Mouse (Mus musculus): ENCODE measurements around the gene Birc3. TPM values are rescaled to one million over a fixed set of nuclear protein-coding genes. Genes with fewer than 3 reads are reported as not detected.
A peak's percentile ranks its signal among the peaks of the same experiment; 100 is the strongest.

Gene Birc3
- polyA plus RNA-seq, 1 experiment from 2014 or later = 1.4 TPM

DNA sequence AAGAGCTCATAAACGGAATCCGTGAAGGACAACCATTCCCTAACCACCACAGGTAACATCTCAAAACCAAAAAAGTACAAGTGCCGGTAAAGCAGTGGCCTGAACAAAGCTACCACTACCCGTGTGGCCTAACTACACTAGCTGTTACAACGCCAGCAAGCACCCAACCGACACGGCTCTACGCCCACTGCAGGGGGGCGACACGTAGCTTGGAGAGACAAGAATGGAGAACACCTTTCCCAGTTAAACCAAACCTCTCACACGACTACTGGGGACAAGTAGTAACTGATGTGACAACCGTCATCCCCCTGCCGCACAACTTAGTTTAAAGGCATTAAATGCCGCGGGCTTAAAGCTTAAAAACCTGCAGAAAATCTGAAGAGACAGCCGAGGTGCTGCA is 36.7 kb downstream of the Birc3 start:
- under 1% methylated on average over 16 of the region's 16 CpGs for WGBS
- Histone ChIP-seq H3K9ac (replicated peaks) (peak overlapping the region; percentile 82), H3K4me3 (replicated peaks) (peak overlapping the region; percentile 70), H3K27ac (peak overlapping the region; percentile 98), H3K36me3 (peaks cover 13% of the 10 kb centered on the region), H3K4me1 (replicated peaks) (peaks cover 42% of the 10 kb centered on the region), H3K9me3 (no peaks in the 10 kb centered on the region), H3K27me3 (no peaks in the 10 kb centered on the region), H3K4me2 (replicated peaks) (peak overlapping the region; percentile 62)
- peak; percentile 24 for ATAC-seq

DNA sequence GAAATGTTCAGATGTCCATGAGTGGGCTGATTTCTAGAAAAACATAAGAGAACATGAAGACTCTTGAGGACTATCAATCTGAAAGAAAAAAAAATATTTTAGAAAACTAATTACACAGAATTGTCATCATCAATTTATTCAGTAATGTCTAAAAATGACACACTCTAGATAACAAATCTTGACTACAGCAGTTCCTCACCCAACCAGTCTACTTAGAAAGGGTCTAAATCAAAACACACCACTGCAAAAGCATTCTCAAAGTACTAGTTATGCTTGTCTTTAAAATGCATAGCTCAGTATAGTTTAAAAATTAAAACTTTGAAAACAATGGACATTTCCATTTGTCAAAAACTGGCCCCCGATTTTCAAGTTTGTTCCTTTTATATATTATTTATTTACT is 37.7 kb downstream of the Birc3 start:
- H3K4me3 ChIP-seq (replicated peaks) = no peak overlapping the region
- H3K27ac ChIP-seq = no peak overlapping the region
- no peak overlapping the region for H3K4me2 ChIP-seq (replicated peaks)
- no peak for ATAC-seq
- no peaks in the 10 kb centered on the region for H3K27me3 ChIP-seq
- no peaks in the 10 kb centered on the region for H3K9me3 ChIP-seq
- peaks cover 13% of the 10 kb centered on the region for H3K36me3 ChIP-seq
- WGBS = 96% methylated on average over 1 of the region's 1 CpGs
- H3K9ac ChIP-seq (replicated peaks) = no peak overlapping the region
- peaks cover 50% of the 10 kb centered on the region for H3K4me1 ChIP-seq (replicated peaks)

DNA sequence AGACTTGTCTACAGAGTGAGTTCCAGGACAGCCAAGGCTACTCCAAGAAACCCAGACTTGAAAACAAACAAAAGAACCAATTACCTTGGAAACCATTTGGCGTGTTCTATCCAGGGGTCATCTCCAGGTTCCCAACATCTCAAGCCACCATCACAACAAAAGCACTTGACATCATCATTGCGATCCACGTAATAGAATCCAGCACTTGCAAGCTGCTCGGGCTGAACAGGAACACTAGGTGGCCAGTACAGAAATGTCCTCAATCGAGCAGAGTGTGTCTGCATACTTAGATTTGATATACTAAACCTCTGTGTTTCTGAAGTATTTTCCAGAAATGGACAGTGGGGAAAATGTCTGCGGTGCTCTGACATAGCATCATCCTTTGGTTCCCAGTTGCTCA is 39.6 kb downstream of the Birc3 start:
- Histone ChIP-seq H3K4me3 (replicated peaks) (0 out of 2 replicates have a peak overlapping the region, but pooled peaks have one; percentile 1), H3K4me2 (replicated peaks) (peak overlapping the region; percentile 32), H3K27me3 (no peaks in the 10 kb centered on the region), H3K4me1 (replicated peaks) (peaks cover 60% of the 10 kb centered on the region), H3K27ac (0 out of 2 replicates have a peak overlapping the region, but pooled peaks have one; percentile 2), H3K9ac (replicated peaks) (0 out of 2 replicates have a peak overlapping the region, but pooled peaks have one; percentile 28), H3K9me3 (no peaks in the 10 kb centered on the region), H3K36me3 (peaks cover 13% of the 10 kb centered on the region)
- WGBS = 92% methylated on average over 6 of the region's 6 CpGs
- no peak for ATAC-seq

DNA sequence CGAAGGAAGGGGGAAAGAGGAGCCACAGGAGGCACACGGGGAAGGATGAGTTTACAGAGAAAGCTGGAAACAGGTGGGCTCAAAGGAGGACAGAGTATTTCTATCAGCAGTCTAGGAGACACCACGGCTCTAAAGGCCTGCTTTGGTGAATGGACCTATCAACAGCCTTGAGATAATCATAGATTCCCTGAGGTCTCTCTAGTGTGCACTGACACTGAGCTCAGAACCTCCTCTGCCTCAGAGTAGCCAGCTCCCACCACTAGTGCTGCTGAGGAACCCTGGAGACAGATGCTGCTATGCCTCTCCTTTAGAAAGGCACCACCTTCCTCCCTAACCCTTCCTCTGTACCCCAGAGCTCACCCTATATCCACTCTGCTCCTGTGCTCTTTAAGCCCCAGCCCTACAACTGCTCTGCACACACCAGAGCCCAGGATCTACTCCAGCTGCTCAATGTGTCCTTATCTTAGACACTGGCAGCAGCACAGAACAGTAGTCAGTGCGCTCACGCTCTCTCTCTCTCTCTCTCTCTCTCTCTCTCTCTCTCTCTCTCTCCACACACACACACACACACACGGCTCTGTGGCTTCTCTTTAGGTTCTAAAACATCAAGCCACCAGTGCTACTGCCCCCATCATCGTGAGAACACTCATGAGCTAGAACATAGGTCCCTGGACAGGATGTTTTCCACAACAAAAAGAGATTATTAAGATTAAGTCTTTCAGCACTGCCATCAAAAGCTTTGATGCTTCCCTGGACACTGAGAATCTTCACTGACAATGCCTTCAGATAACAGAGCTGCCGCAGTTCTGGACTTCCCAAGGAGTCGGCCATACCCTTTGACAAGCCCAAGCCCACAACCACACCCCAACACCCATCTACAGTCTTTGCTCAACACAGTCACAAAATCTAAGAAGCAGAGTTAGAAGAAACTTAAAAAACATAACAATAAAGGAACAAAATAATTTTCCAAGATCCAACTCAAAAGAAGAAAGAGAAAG is 43.2 kb downstream of the Birc3 start:
- no peaks in the 10 kb centered on the region for H3K27me3 ChIP-seq
- no peak overlapping the region; the same call in 1 of the 2 replicates for H3K4me3 ChIP-seq (replicated peaks)
- WGBS = 80% methylated on average over 9 of the region's 9 CpGs
- no peak overlapping the region for H3K9ac ChIP-seq (replicated peaks)
- H3K36me3 ChIP-seq = peaks cover 23% of the 10 kb centered on the region
- ATAC-seq = peak; percentile 53; the same call in 1 of the 2 replicates
- H3K4me2 ChIP-seq (replicated peaks) = peak overlapping the region; percentile 34
- no peaks in the 10 kb centered on the region for H3K9me3 ChIP-seq
- H3K27ac ChIP-seq = no peak overlapping the region
- peaks cover 45% of the 10 kb centered on the region for H3K4me1 ChIP-seq (replicated peaks)

DNA sequence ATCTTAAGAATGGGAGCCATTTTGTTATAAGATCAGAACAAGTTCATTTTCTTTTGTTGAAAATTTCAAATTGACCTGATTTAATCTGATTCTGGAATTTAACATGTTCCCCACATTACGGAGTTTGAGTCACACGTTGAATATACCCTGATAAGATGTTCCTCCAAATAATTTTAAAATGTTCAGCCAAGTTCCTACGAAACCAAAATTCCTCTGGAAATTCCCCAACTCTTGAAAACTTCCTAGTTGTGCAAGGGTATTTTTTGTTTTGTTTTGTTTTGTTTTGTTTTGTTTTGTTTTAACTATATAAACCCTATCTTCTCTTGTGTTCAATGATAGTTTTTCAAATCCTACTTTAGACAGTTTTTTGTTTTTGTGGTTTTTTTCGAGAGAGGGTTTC is 44.3 kb downstream of the Birc3 start:
- 96% methylated on average over 4 of the region's 4 CpGs for WGBS
- Histone ChIP-seq H3K27me3 (no peaks in the 10 kb centered on the region), H3K27ac (no peak overlapping the region), H3K9me3 (no peaks in the 10 kb centered on the region), H3K4me3 (replicated peaks) (no peak overlapping the region), H3K4me1 (replicated peaks) (peaks cover 37% of the 10 kb centered on the region), H3K36me3 (peaks cover 21% of the 10 kb centered on the region), H3K9ac (replicated peaks) (no peak overlapping the region), H3K4me2 (replicated peaks) (no peak overlapping the region)
- ATAC-seq = no peak

DNA sequence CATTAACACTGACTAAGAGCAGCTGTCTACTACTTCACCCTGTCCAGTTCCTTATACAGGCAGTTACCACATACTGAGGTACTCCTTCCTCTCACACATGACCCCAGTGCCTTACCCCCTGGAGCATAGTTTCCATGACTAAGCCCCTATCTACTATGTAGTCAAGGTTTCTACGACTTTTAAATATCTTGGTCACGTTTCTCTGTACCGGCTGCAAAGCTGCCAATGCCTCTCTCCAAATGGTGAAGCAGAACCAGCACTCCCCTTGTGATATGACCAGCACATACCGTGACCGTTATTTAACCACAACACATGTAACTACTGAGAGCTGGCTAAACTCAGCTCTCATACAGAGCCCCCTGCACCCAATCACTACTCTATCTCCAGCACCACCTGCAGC is 48.1 kb downstream of the Birc3 start:
- no peak overlapping the region for H3K27ac ChIP-seq
- no peak overlapping the region for H3K4me2 ChIP-seq (replicated peaks)
- no peaks in the 10 kb centered on the region for H3K27me3 ChIP-seq
- H3K4me1 ChIP-seq (replicated peaks) = peaks cover 6% of the 10 kb centered on the region
- no peak overlapping the region for H3K4me3 ChIP-seq (replicated peaks)
- WGBS = 95% methylated on average over 5 of the region's 5 CpGs
- peaks cover 30% of the 10 kb centered on the region for H3K36me3 ChIP-seq
- no peaks in the 10 kb centered on the region for H3K9me3 ChIP-seq
- no peak for ATAC-seq
- no peak overlapping the region for H3K9ac ChIP-seq (replicated peaks)

DNA sequence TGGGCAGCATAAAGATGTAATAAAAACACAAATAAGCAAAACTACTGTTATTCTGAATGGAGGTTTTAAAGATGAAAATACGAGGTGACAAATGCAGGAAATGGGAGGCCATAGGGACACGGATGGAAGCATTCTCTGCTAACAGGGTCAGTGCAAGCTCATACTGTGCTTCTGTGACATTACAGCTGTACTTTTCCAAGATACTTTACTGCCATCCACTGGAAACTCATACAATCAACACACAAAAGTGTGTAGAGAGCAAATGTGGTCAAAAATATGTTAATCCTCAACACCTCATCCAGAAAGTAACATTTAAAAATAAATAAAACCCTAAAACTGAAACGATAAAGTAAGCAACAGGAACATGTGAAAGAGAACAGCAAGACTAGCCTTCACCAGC is 50.2 kb downstream of the Birc3 start:
- Histone ChIP-seq H3K4me3 (replicated peaks) (no peak overlapping the region), H3K9ac (replicated peaks) (no peak overlapping the region), H3K9me3 (no peaks in the 10 kb centered on the region), H3K27me3 (no peaks in the 10 kb centered on the region), H3K36me3 (peaks cover 46% of the 10 kb centered on the region), H3K4me2 (replicated peaks) (no peak overlapping the region), H3K4me1 (replicated peaks) (no peaks in the 10 kb centered on the region), H3K27ac (no peak overlapping the region)
- WGBS = 90% methylated on average over 3 of the region's 3 CpGs
- ATAC-seq = no peak

DNA sequence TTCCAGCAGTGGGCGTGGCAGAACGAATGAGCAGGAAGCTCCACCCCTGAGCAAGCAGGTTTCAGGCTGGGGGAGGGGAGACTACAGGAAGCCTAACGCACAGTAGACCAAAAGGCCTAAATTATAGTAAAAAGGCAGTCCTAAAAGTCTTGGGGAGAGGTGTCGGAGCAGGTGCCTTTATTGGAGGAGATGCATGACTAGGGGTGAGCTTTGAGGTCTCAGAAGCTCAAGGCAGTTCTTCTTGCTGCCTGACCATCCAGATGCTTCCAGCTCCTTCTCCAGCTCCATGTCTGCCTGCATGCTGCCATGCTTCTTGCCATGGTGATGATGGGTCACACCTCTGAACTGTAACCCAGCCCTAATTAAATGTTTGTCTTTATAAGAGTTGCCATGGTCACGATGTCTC is 67.9 kb downstream of the Birc3 start:
- Histone ChIP-seq H3K4me1 (replicated peaks) (no peaks in the 10 kb centered on the region), H3K36me3 (no peaks in the 10 kb centered on the region), H3K9me3 (0 out of 2 replicates have a peak, but pooled peaks cover 3% of the 10 kb centered on the region), H3K9ac (replicated peaks) (no peak overlapping the region), H3K27me3 (no peaks in the 10 kb centered on the region), H3K4me3 (replicated peaks) (no peak overlapping the region), H3K4me2 (replicated peaks) (no peak overlapping the region), H3K27ac (no peak overlapping the region)
- WGBS = 71% methylated on average over 5 of the region's 5 CpGs
- no peak for ATAC-seq

Other genes starting within 250 kb of the Birc3 start
- not detected in 2 replicates for gene Mmp20, start 245.0 kb downstream of the Birc3 start, polyA plus RNA-seq (2015; fragmentation: Nextera tagmentation; extraction: Ambion mirVana)
- gene Mmp7, start 181.1 kb downstream of the Birc3 start, polyA plus RNA-seq (2015; fragmentation: Nextera tagmentation; extraction: Ambion mirVana) = not detected in 2 replicates
- gene Tmem123, start 109.1 kb downstream of the Birc3 start, polyA plus RNA-seq (2015; fragmentation: Nextera tagmentation; extraction: Ambion mirVana) = 37.5 and 43.6 TPM in 2 replicates
- gene Birc2, start 36.1 kb downstream of the Birc3 start, polyA plus RNA-seq (2015; fragmentation: Nextera tagmentation; extraction: Ambion mirVana) = 49.1 and 50.7 TPM in 2 replicates
- gene Yap1, start 131.4 kb upstream of the Birc3 start, polyA plus RNA-seq (2015; fragmentation: Nextera tagmentation; extraction: Ambion mirVana) = 9.9 and 13.1 TPM in 2 replicates
- gene Cfap300, start 169.6 kb upstream of the Birc3 start, polyA plus RNA-seq (2015; fragmentation: Nextera tagmentation; extraction: Ambion mirVana) = 16.1 and 17.9 TPM in 2 replicates

Measured in midbrain, embryonic 13.5 days (tissue).